1 mouse cellular context compared by ENCODE assay signal in the genomic region with DNA sequence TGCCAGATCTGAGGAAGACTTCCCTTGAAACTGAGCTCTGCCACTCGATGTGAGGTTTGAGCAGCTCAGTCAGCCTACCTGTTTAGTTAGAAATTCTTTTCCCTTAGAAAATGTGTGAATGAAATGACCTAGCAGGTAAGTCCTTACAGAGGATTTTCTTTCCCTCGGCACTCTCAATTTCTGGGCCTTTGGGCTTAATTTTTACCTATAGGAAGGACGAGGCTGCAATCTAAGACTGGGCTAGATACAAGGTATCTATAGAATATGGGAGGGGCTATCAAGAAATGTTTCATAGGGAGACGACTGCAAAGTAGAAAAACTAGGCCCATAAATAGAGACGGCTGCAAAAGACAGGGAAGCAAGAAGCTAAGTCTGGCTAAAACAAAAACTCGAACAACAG.
TF ChIP-seq lines count a peak whose summit lies in the region.

No protein-coding gene starts in this region.

TF ChIP-seq in CH12.LX, 34 proteins besides CTCF, POLR2A, EP300 and RAD21:
- TF ChIP-seq SIN3A (IDR thresholded peaks at IDR 0.05; ENCODE audit: low read length) = no peak
- 0 out of 2 replicates have a peak, but pooled peaks have one; percentile 8 for TF ChIP-seq MXI1 (IDR thresholded peaks at IDR 0.05; ENCODE audit: low read depth, low read length)
- TF ChIP-seq HCFC1 (IDR thresholded peaks at IDR 0.05; ENCODE audit: low read depth, low read length) = no peak
- no peak for TF ChIP-seq MAFK (IDR thresholded peaks at IDR 0.05; ENCODE audit: insufficient replicate concordance, low read length)
- no peak for TF ChIP-seq IRF4 (IDR thresholded peaks at IDR 0.05; ENCODE audit: low read depth, low read length)
- TF ChIP-seq TBP (conservative IDR thresholded peaks at IDR 0.05; ENCODE audit: low read depth, low read length) = no peak
- no peak for TF ChIP-seq SMC3 (IDR thresholded peaks at IDR 0.05; ENCODE audit: low read depth, low read length)
